Mouse (Mus musculus): Measurements from ENCODE around the gene Raly.

GRCm38 (mm10) chr2:154809107-154809762 lies 18.3 kb downstream of the Raly start:
- no peak for TF ChIP-seq GATA1 (IDR thresholded peaks at IDR 0.05; ENCODE audit: borderline replicate concordance, low read length)
- TF ChIP-seq FLI1 (IDR thresholded peaks at IDR 0.05; ENCODE audit: low read length) = no peak

All from megakaryocyte, embryonic 14.5 days (primary cell).